Mouse (Mus musculus) gastrocnemius, postnatal 4 days (tissue): ENCODE results near the gene Stil. TPM values are rescaled to one million over a fixed set of nuclear protein-coding genes. Genes with fewer than 3 reads are reported as not detected.
"Not testable (repeated sequence)": the region's sequence is repeated elsewhere in the genome, so short reads cannot be mapped to it uniquely, and the experiment has no call there.

Source experiments
- DNase-seq, 2 experiments: peaks; one replicate each; pipeline ENCODE4 v3.0.0; 2021 to 2022; ENCODE audit warnings: low spot score in 2 of 2, mixed read lengths in 2 of 2
- long read RNA-seq, 2 experiments: library from polyadenylated mRNA; stranded (forward); transcript quantifications; one replicate each; pipeline ENCODE4 v2.0.0; 2021
- total RNA-seq, 2 experiments: library from RNA; stranded (reverse); gene quantifications; 2 replicates each; pipeline ENCODE4 v1.2.3; 2021

Gene Stil
- total RNA-seq: 1 to 10 TPM; 5.2 TPM
- long read RNA-seq, experiment 1, full-length matches to known transcripts: 1 of 4 reads
- long read RNA-seq, experiment 1, partial matches to known transcripts: 0 of 4 reads
- long read RNA-seq, experiment 1, other reads (novel, unspliced or antisense): 3 of 4 reads
- long read RNA-seq, experiment 2, full-length matches to known transcripts: 2 of 7 reads
- long read RNA-seq, experiment 2, partial matches to known transcripts: 0 of 7 reads
- long read RNA-seq, experiment 2, other reads (novel, unspliced or antisense): 5 of 7 reads

DNA sequence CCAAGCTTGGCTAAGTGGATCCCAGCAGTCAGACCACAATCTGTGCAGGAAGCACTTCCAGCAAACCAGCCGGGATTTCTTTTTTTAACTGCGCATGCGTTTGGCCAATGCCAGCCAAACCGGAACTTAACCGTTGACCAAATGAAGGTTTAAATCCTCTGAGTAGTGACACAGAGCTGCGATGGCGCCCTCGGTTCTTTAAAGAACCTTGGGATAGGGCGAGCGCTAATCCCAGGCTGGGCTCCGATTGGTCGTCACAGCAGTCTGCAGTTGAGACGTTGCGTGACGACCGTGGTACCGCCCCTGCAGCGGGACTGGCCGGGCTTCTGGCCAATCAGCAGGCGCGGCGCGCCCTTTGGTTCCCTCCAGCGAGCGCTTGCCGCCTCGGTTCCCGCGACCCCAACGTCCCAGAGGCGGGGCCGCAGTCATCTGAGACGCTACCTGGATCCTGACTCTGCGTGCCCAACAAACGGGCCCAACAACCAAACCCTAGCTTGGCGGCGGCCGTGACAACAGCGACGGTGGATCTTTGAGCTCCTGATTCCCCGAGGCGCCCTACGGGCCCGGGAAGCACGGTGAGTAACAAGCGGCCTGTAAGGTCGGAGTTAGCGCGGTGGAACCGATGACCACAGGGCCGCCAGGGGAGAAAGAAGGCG is at the start of gene Stil:
Stil (plus strand) TSS at position 387 of the 656 bp plus-strand sequence.
- peak; percentile 96 to 98 for DNase-seq

DNA sequence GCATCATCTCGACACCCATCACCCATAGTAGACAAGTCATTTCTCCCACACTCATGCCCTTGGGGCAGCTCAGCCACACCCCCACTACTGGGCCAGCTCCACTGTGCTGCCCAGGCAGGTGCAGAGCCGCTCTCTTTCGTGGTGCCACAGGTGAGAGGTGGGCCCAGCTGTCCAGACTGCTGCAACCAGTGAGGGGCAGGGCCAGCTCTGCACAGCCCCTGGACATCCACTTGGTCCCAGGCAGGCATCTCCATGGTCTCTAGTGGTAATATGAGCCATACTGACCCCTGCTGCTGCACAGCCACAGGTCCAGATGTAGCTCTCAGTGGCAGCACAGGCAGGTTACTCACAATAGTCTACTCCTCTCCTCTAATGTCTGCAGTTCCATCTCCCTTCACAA is 46.8 kb upstream of the Stil start:
- no peak for DNase-seq

DNA sequence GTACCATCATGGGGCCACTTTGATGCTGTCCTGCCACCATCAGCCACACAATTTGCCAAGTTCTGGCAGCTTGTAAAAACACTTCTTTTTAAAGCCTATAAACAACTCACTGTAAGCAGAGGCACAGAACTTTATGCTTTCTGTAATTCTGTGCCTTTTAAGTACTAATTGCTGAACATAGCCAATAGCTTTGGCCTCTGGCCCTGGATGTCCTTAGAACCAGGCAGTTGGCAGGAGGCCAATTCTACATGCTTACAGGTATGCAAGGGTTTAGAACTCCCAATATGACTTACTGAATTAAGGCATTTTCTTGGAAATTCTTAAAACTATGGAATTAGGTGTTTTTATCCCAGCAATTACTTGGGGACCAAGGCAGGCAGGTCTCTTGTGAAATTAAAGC is 42.6 kb upstream of the Stil start:
- DNase-seq: no peak

DNA sequence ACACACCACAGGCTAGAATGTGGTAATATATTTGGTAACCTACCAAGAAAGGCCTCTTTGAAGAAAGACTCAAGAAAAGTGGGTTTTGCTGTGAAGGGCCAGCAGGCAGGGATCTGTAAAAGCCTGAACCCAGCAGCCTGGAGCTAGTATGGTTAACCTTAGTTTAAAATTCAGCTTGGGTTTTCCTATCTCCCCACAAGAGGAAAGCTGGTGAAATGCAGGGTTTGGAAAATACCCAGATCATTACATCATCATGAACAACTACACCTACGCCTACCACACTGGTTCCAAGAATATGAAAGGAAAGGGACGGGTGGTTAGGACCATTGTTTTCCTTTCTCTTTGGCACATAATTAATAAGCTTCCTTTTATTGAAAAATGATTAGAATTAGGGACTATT is 41.7 kb upstream of the Stil start:
- no peak for DNase-seq

DNA sequence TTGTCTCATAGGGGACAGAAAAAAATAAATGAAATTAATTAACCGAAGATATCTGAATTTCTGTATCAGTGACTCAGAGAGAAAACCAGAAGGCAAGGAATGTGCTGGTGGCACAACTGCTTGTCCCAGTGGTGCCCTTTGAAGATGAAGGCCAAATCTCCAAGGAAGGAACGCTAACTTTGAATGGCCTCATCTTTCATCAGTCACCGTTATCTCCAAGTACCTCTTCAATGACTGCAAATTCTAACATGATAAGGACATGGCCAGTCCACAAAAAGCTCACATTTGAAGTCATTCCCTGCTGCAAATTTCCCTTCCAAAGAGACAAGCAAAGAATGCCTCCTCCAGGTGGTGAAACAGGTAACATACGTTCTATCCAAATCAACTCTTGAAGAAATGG is 41.2 kb upstream of the Stil start:
- no peak for DNase-seq

DNA sequence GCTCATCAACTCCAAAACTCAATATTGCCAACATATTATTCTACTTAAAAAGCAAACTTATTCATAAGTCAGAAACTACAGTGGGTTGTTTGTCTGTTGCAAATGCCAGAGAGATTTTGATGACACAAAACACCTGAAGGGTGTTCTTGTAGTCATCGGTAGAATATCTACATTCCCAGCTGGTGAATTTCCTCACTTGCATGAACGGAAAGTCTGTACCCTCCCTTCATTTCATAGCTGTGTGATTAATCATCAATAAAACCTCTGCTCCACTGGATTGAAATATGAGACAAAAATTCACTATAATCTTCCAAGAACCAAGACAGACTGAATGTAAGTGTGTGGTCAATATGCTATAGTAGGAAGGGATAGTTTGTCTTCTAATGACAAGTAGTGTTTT is 40.4 kb upstream of the Stil start:
- DNase-seq: no peak

DNA sequence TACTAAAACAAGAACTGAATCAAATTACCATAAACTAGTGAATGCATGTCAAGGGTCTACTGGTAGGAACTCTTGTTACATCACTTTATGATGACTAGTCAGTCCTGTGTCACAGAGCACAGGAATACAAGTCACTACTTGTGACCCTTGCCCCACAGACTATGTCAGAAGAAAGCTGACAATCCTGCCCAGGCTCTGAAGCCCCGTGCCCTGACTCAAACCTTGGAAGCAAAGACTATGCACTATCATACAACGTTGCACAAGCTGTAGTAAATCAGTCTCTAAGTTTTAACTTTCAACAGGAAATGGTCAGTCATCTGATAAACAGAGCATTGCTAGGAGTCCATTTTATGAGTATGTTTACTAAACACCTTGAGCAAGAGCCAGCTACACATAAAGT is 39.1 kb upstream of the Stil start:
- not testable (repeated sequence) for DNase-seq

DNA sequence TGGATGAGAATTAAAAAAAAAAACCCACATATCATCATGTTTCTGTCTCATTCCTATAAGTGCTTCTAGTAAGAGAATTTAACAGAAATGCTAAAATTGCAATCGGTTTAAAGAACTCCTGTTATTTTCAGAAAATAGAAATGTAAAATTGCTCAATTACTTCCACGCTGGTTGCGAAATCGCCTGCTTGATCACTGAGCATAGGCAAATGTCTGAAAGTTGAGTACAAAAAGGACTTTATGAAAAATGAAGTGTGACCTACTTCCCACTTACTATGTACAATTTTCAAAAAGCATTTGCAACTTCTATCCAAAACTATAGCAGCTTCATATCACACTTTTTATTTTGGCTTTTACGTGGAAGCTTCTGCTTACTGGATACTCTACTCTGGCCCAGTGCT is 29.2 kb upstream of the Stil start:
- DNase-seq: no peak

DNA sequence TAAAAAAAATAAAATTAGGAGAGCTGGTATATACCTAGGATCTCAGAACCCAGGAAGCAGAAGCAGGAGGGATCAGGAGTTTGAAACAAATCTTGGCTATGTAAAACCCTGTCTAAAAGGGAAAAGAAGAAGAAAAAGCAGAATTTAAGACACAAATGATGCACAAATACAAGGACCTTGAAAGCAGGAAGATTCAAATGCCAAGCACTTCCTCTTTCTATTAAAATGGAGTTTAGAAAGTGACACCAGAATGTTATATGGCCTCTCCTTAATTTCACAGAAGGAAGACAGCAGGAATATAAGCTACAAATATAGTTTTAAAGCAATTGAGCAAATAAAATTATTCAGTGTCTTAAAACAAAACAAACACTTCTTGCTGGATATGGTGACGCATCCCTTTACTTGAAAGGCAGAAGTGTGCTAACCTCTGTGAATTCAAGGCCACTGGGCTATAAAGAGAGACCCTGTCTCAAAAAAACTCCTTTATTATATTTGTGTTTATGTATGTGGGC is 26.7 kb upstream of the Stil start:
- no peak for DNase-seq

DNA sequence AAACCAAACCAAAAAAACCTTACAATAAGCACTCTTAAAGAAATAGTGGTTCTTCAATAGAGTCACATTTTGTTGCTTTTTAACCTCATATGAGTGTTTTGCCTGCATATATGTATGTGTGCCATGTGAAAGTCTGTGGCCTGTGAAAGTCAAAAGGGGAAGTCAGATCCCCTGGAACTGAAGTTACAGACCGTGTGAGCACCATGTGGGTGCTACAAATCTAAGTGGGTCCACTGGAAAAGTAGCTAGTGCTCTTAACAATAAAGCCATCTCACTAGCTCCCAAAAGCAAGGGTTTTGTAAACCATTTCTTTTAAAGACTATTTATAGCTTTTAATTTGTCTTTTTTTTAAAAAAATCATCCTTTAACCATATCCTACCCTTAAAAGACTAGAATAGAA is 17.3 kb upstream of the Stil start:
- no peak for DNase-seq

DNA sequence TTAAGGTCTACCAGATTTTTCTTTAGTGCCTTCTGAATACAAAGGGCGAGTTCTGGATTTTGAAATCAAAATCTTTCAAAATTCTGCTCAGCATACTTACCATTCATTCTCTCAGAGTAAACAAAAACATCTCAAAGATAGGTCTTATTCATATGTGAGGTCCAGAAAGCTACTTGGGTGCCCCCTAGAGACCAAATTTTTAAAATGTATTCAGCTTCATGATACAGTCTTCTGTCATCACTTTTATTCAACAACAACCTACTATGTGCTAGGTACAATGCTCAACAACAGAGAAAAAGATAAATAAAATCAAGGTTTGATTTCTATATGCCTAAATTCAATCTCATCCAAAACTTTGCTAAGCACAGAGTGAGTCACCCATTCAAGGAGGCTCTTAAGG is 16.9 kb upstream of the Stil start:
- DNase-seq: no peak

DNA sequence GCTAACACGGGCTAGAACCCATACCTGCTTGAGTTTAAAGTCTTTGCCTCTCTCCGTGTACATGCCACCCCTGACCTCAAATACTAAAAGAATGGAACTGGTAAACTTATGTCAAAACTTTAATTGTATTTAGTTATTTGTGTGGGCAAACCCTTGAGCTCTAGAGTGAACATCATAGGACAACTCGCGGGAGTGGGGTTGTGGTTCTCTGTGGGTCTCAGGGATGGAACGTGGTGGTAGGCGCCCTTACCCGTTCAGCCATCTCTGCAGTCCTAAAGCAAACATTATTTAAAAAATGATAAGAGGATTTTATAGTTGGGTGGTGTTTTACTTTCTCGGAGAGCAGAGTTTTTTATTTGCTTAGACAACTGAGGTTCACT is 13.8 kb upstream of the Stil start:
- no peak for DNase-seq

DNA sequence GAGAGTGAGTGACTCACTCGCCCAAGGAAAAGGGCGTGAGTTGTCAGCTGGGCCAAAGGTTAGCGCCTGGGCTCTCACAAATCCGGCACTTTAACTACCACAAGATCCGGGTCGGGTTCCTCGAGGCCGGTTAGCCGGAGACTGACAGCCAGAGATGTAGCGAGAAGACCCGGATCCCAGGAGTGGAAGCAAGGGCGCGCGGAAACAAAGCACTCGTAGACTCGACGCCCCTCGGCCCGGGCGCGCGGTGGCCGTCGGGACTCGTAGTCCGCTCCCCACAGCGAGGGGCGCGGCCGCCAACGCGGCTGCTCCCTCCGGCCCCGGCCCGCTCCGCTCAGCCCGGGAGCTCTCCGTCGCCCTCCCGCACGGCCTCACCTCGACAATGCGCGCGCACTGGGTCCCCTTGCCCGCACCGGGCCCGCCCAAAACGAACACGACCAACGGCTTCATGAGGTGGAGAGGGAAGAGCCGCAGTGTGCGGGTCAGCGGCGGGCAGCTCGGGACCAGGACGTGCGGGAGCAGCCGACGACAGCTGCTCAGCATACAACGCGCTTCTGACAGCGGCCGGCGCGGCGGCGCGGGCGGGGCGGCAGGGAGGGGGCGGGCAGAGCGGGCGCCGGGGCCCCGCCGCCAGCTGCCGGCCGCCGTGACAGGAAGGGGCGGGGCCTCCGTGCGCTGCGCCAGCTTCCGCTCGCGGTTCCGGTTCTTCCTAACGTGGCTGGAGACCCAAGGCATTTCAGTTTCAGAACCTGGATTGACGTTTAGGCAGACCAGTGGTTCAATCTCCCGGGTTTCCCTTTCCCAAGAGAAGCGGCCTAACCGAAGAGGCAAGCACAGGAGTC is 13.1 kb upstream of the Stil start, which contains the start of gene Cmpk1:
Cmpk1 (minus strand) TSS at position 651 of the 842 bp plus-strand sequence.
- DNase-seq: peak; percentile 80 to 89

DNA sequence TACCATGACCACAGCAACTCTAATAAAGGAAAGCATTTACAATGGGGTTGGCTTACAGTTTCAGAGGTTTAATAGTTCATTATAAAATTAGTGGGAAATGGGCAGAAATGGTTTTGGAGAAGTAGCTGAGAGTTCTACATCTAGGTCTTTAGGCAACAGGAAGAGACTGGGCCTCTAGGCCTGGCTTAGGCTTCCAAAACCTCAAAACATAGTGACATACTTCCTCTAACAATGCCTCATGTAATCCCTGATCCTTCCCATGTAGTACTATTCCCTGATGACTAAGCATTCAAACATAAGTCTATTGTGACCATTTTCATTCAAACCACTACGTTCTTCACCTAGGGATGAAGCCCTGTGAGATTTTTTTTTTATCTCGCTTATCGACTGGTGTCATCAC is 5.7 kb upstream of the Stil start:
- DNase-seq: no peak

DNA sequence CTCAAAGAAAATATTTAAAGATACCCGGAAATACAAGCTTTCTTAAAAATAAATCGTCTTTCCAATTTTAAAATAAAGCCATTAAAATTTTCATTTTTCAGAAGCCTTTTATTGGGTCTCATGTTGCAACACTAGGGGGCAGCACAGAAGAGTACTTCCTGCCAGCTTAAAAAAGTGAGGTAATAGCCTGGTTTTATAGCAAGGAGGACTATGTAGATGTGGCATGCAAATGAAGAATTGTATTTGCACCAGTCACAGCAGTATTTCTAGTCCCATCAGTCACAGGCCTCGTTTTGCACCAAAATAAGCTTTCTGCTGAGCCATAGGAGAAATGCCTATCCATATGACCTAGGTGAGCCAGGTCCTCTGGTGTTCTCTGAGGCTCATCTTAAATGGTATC is 2.9 kb upstream of the Stil start:
- peak in 1 of 2 experiments; percentile 16 for DNase-seq

DNA sequence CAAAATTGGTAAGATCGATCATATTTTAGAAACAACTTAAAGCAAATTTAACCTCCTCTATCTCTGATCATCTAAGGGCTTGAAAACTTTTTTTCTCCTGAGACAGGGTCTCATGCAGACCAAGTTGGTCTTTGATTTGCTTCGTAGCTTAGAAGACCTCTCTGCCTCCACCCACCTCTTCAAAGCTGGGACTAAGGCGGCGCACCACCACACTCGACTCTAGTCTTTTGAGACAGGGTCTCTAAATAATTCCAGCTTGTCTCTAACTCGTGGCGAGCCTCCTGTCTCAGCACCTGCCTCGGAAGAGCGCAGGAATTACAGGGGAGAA is 550 bp upstream of the Stil start:
- no peak for DNase-seq

DNA sequence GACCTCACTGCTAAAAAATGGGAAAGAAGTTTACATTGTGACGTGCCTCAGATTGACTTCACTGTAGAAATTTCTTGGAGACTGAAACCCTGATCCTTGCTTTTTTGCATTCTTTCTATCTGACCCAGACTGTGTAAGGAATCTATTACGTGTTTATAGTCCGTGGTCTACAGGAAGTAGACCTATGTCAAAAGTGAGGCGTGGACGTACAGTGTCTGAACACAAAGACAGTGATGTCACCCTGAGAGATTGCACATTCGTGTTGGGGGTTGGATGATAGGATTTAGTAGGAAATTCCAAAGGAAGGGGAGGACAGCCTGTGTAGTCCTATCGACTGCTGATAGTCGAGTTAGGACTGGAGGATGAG is 453 bp downstream of the Stil start:
- DNase-seq: no peak

DNA sequence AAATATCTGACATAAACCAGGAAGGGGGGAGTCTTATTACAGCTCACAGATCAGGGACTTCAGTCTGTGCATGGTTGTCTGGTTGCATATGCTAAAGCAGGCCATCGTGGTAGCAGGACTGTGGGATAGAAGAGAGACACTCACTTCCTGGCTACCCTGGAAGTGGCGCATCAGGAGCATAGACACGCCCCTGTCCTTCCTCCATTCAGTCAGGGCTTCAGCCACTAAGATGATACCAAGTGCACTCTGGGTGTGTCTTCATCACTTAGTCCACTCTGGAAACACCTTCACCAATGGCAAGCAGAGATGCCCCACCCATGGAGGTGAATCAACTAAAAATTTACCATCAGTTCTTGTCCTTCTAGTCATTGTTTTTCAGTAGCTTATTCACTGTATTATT is 14.3 kb downstream of the Stil start:
- DNase-seq: no peak

DNA sequence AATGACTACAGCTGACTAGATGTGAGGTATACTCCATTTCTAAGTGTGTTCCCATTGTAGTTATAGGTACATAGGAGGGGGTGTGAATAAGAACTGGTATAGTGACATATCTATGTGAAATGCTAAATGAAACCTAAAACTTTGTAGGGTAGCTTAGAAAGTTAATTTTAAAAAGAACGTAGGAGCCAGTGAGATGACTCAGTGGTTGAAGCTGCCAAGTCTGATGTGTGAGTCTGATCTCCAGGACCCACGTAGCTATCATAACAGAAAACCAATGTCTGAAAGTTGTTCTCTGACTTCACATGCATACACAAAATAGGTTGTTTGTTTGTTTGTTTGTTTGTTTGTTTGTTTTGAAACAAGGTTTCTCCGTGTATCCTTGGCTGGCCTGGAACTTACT is 20.0 kb downstream of the Stil start:
- no peak for DNase-seq

DNA sequence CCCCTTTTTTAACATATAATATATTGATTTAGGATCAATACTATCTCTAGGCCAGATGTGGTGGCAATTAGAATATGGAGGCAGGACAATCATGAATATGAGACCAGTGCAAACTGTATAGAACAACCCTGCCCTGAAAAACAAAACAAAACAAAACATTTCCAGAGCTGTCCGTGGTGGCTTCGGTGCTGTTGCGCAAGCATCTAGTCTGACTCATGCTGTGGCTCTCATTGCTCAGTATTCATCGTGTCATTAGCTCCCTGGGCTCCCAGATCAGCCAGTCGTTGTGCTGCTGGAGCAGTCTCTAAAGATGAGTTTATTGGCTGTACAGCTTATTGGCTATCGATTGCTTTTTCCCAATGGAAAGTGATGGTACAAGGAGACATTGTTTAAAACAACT is 35.1 kb downstream of the Stil start:
- DNase-seq: no peak

DNA sequence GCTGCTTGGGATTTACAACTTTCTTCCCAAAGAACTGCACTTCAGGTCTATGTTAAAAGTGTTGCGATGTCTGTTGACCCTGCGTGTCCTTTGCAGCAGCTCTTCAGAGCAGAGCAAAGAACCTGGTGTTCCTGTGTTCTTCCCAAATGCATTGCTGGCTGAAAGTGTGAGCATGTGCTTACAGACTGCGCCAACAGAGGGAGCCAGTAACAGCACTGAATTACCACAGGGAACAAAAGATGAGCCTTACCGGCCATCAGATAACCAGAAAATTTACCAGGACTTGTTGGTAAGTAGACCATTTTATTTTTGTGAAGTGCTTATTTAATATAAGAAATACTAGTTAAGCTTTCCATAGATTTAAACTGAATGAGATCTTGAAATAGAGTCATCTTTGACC is 38.3 kb downstream of the Stil start:
- DNase-seq: no peak

DNA sequence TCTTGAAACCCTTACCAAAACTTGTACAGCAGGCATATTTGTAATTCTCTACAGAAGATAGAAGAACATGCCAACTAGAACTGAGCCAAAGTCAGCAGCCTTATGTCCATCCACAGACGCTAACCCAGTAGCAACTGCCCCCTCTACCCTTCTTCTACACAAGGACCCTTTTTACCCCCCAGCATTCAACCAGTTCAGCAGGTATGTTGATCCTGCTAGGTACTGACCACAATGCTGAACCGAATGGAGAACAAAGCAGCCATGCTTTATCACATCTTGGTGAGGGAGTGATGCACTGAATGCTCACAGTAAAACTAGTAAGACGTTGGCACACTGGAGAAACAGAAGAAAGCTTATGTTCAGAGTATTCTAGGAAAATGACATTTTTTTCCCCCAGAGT is 45.7 kb downstream of the Stil start:
- no peak for DNase-seq
